In genomic region chr4:103737185-103737584, GRCm38 (mm10) we compare ENCODE assay signal across 31 mouse cellular contexts.
DNase-seq lines count a peak whose midpoint lies in the region; ATAC-seq and TF ChIP-seq lines count a peak whose summit lies in the region.
"Had no signal": no experiment of that assay in that cellular context is flagged by ENCODE, and none has a peak within 500 bp of the region (broad histone marks: within the 10 kb centered on the region; RNA-seq: fewer than 3 reads in every experiment).

No protein-coding gene starts in this region.

- TF ChIP-seq CTCF in midbrain, postnatal 0 days (IDR thresholded peaks at IDR 0.05): no peak

- H3K36me3 ChIP-seq in limb, embryonic 11.5 days (ENCODE audit: control insufficient read depth, insufficient read depth, low read length): no peaks in the 10 kb centered on the region
- no peaks in the 10 kb centered on the region for H3K36me3 ChIP-seq in limb, embryonic 10.5 days
- no peaks in the 10 kb centered on the region for H3K36me3 ChIP-seq in limb, embryonic 13.5 days
- H3K36me3 ChIP-seq in midbrain, postnatal 0 days (ENCODE audit: insufficient read depth, low read length): no peaks in the 10 kb centered on the region
- H3K36me3 ChIP-seq: embryonic facial prominence, embryonic 15.5 days; forebrain, embryonic 15.5 days; G1E; heart, embryonic 12.5 days; heart, embryonic 15.5 days; hindbrain, embryonic 10.5 days; hindbrain, embryonic 13.5 days had no signal

- no peak overlapping the region for H3K27ac ChIP-seq in limb, embryonic 11.5 days (replicated peaks; ENCODE audit: low read depth, low read length)
- no peak overlapping the region for H3K27ac ChIP-seq in limb, embryonic 10.5 days
- H3K27ac ChIP-seq in limb, embryonic 13.5 days: no peak overlapping the region
- H3K27ac ChIP-seq in midbrain, postnatal 0 days (ENCODE audit: low read depth, low read length): no peak overlapping the region
- H3K27ac ChIP-seq: embryonic facial prominence, embryonic 15.5 days; forebrain, embryonic 15.5 days; gastrocnemius, adult 2 months; heart, embryonic 15.5 days; hindbrain, embryonic 10.5 days; hindbrain, embryonic 13.5 days had no signal

- H3K4me2 ChIP-seq in limb, embryonic 11.5 days (ENCODE audit: low read depth, severe bottlenecking): no peak overlapping the region
- peak overlapping the region; percentile 31 for H3K4me2 ChIP-seq in limb, embryonic 13.5 days (replicated peaks)
- H3K4me2 ChIP-seq in midbrain, postnatal 0 days (ENCODE audit: low read depth, low read length, poor library complexity, severe bottlenecking): no peak overlapping the region
- H3K4me2 ChIP-seq: embryonic facial prominence, embryonic 15.5 days; forebrain, embryonic 15.5 days; heart, embryonic 12.5 days; heart, embryonic 15.5 days; hindbrain, embryonic 13.5 days had no signal

- no peak overlapping the region for H3K9ac ChIP-seq in limb, embryonic 11.5 days (ENCODE audit: low read length)
- H3K9ac ChIP-seq in limb, embryonic 13.5 days: no peak overlapping the region
- H3K9ac ChIP-seq in midbrain, postnatal 0 days (replicated peaks; ENCODE audit: low read length, poor library complexity, severe bottlenecking): no peak overlapping the region
- H3K9ac ChIP-seq: embryonic facial prominence, embryonic 15.5 days; forebrain, embryonic 15.5 days; heart, embryonic 12.5 days; heart, embryonic 15.5 days; hindbrain, embryonic 13.5 days had no signal

- WGBS in limb, embryonic 11.5 days: 34% methylated on average over 6 of the region's 6 CpGs
- WGBS in limb, embryonic 10.5 days: 55% methylated on average over 6 of the region's 6 CpGs
- 19% methylated on average over 6 of the region's 6 CpGs for WGBS in limb, embryonic 13.5 days
- WGBS in midbrain, postnatal 0 days: 63% methylated on average over 6 of the region's 6 CpGs

- no peak for DNase-seq in limb, embryonic 11.5 days (ENCODE audit: low spot score)
- DNase-seq in limb, embryonic 10.5 days (ENCODE audit: low spot score): no peak
- peak; percentile 39 for DNase-seq in forelimb bud, embryonic 11.5 days (ENCODE audit: low read depth, low spot score)
- DNase-seq in mesoderm, embryonic 11.5 days (ENCODE audit: low read depth, low spot score): peak; percentile 6
- no peak for DNase-seq in cerebellum, adult 9-10 months
- DNase-seq in midbrain, postnatal 0 days (ENCODE audit: low spot score): no peak
- DNase-seq: adrenal gland, adult 2 months; adrenal gland, postnatal 14 days; B cell, adult 2 months; cerebellum, adult 11 months; cerebellum, adult 2 months; cerebellum, postnatal 10 days; cerebellum, postnatal 36 days; embryo, embryonic 11 days; gastrocnemius, adult 2 months; gastrocnemius, postnatal 25 days; heart, adult 18-20 months; heart, postnatal 10 days; heart, postnatal 36 days had no signal

- H3K9me3 ChIP-seq in limb, embryonic 11.5 days (ENCODE audit: control insufficient read depth, low read length): no peaks in the 10 kb centered on the region
- no peaks in the 10 kb centered on the region for H3K9me3 ChIP-seq in limb, embryonic 10.5 days (replicated peaks)
- no peaks in the 10 kb centered on the region for H3K9me3 ChIP-seq in limb, embryonic 13.5 days
- no peaks in the 10 kb centered on the region for H3K9me3 ChIP-seq in midbrain, postnatal 0 days (ENCODE audit: low read length)
- H3K9me3 ChIP-seq: embryonic facial prominence, embryonic 15.5 days; forebrain, embryonic 15.5 days; heart, embryonic 12.5 days; heart, embryonic 15.5 days; hindbrain, embryonic 10.5 days; hindbrain, embryonic 13.5 days had no signal

- no peak overlapping the region for H3K4me3 ChIP-seq in limb, embryonic 11.5 days (ENCODE audit: low read depth, low read length)
- H3K4me3 ChIP-seq in limb, embryonic 10.5 days: no peak overlapping the region
- H3K4me3 ChIP-seq in limb, embryonic 13.5 days: no peak overlapping the region
- no peak overlapping the region for H3K4me3 ChIP-seq in midbrain, postnatal 0 days (ENCODE audit: low read depth, low read length)
- H3K4me3 ChIP-seq: embryonic facial prominence, embryonic 15.5 days; forebrain, embryonic 15.5 days; gastrocnemius, adult 2 months; heart, embryonic 12.5 days; heart, embryonic 15.5 days; hindbrain, embryonic 10.5 days; hindbrain, embryonic 13.5 days had no signal

- no peaks in the 10 kb centered on the region for H3K27me3 ChIP-seq in limb, embryonic 11.5 days (ENCODE audit: control insufficient read depth, insufficient read depth, low read length)
- no peaks in the 10 kb centered on the region; the same call in 1 of the 2 replicates for H3K27me3 ChIP-seq in limb, embryonic 10.5 days (ENCODE audit: low read depth, poor library complexity, severe bottlenecking)
- H3K27me3 ChIP-seq in limb, embryonic 13.5 days: 0 out of 2 replicates have a peak, but pooled peaks cover 5% of the 10 kb centered on the region
- H3K27me3 ChIP-seq in midbrain, postnatal 0 days (ENCODE audit: insufficient read depth, low read length): no peaks in the 10 kb centered on the region
- H3K27me3 ChIP-seq: CH12.LX; embryonic facial prominence, embryonic 15.5 days; forebrain, embryonic 15.5 days; heart, embryonic 12.5 days; heart, embryonic 15.5 days; hindbrain, embryonic 13.5 days; Patski had no signal

- H3K4me1 ChIP-seq in limb, embryonic 11.5 days (ENCODE audit: control insufficient read depth, insufficient read depth, low read length): peaks cover 5% of the 10 kb centered on the region; the same call in 1 of the 2 replicates
- peaks cover 18% of the 10 kb centered on the region for H3K4me1 ChIP-seq in limb, embryonic 10.5 days
- peaks cover 19% of the 10 kb centered on the region for H3K4me1 ChIP-seq in limb, embryonic 13.5 days
- H3K4me1 ChIP-seq in midbrain, postnatal 0 days (ENCODE audit: insufficient read depth, low read length): no peaks in the 10 kb centered on the region
- H3K4me1 ChIP-seq: forebrain, embryonic 15.5 days; heart, embryonic 12.5 days; heart, embryonic 15.5 days; hindbrain, embryonic 13.5 days had no signal

- ATAC-seq in limb, embryonic 11.5 days (ENCODE audit: insufficient number of reproducible peaks, low FRiP score, low TSS enrichment, low read depth): peak; percentile 13; the same call in 1 of the 2 replicates
- peak; percentile 78 for ATAC-seq in limb, embryonic 13.5 days (ENCODE audit: low FRiP score, low read depth)
- no peak for ATAC-seq in midbrain, postnatal 0 days (ENCODE audit: low FRiP score)
- ATAC-seq: forebrain, embryonic 15.5 days; hindbrain, embryonic 16.5 days; inflammation-experienced regulatory T-cells, adult 6 months; Patski had no signal

Comparison
In these comparisons a context has a peak if more than half of its experiments do, and no peak if none do; other contexts are left out.
1. DNase-seq: peak in forelimb bud, embryonic 11.5 days (single experiment) and mesoderm, embryonic 11.5 days (single experiment); none in limb, embryonic 11.5 days (single experiment), limb, embryonic 10.5 days (single experiment), cerebellum, adult 9-10 months (single experiment) and midbrain, postnatal 0 days (single experiment).